Mouse (Mus musculus) neural tube, embryonic 12.5 days (tissue): Measurements from ENCODE around the gene Galnt7. TPM values are rescaled to one million over a fixed set of nuclear protein-coding genes. Genes with fewer than 3 reads are reported as not detected.
A peak's percentile ranks its signal among the peaks of the same experiment; 100 is the strongest.

Experiments used
- ATAC-seq: fragments of 200-750 bp; cut with Nextera tagmentation; 2 replicates; pipeline ENCODE4 v1.8.0; 2017; ENCODE audit warnings: low read depth, mild to moderate bottlenecking, moderate TSS enrichment, moderate library complexity; ENCODE audit not compliant: low FRiP score
- H3K27ac ChIP-seq: fragments of 300-500 bp; sonication (generic); 2 replicates; pipeline ENCODE4 v1.5.1; 2016
- H3K27me3 ChIP-seq: fragments of 300-500 bp; sonication (generic); replicated peaks from 2 replicates; pipeline ENCODE4 v1.6.1; 2016; ENCODE audit warnings: mild to moderate bottlenecking
- H3K36me3 ChIP-seq: fragments of 300-500 bp; sonication (generic); 2 replicates; pipeline ENCODE4 v1.6.1; 2016; ENCODE audit warnings: mild to moderate bottlenecking
- H3K4me1 ChIP-seq: fragments of 300-500 bp; sonication (generic); 2 replicates; pipeline ENCODE4 v1.6.1; 2016
- H3K4me2 ChIP-seq: fragments of 300-500 bp; sonication (generic); replicated peaks from 2 replicates; pipeline ENCODE4 v1.6.1; 2016; ENCODE audit warnings: mild to moderate bottlenecking
- H3K4me3 ChIP-seq: fragments of 300-500 bp; sonication (generic); 2 replicates; pipeline ENCODE4 v1.5.1; 2016
- H3K9ac ChIP-seq: fragments of 300-500 bp; sonication (generic); 2 replicates; pipeline ENCODE4 v1.6.1; 2016; ENCODE audit warnings: mild to moderate bottlenecking
- H3K9me3 ChIP-seq: fragments of 300-500 bp; sonication (generic); 2 replicates; pipeline ENCODE4 v1.6.1; 2016; ENCODE audit warnings: mild to moderate bottlenecking
- WGBS: fragments of 180-500 bp; shearing (Covaris S2); methylation state at CpG from one replicate; pipeline ENCODE4 v1.1.7; 2016; 5-methylcytosine and 5-hydroxymethylcytosine counted together
- polyA plus RNA-seq: library from polyadenylated mRNA; unstranded; fragments of >200 nt; fragmentation: Nextera tagmentation; extraction: Ambion mirVana; gene quantifications from 2 replicates; pipeline ENCODE4 v1.2.1, GENCODE M21; 2016

The Galnt7 gene
- polyA plus RNA-seq, result 16.3 and 16.4 TPM in 2 replicates

DNA sequence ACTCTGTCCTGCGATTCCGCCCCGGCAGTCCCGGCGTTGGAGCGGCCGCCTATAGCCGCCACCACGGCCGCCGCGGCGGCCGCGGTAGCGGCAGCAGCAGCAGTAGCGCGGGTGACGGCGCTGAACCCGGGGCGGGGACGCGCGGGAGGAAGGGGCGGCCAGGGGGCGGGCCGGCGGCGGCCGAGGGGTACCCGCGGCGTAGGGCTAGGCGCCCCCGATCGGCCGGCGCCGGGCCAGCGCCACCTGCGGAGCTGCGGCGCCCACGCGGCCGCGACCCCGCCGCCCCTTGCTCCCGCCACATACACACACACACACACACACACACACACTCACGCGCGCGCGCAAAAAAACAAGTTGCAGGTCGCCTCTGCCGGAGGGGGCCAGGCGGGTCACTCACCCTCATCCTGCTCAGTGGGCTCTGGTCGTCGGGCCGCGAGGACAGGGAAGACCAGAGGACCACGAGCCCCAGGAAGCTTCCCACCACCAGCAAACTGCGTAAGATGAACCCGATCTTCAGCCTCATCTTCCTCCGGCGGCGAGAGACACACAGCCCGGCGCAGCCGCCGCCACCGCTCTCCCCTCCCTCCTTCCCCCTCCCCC is at the start of gene Galnt7:
TSS of gene Galnt7 (minus strand) at position 577 of the 600 bp plus-strand sequence.
- no peaks in the 10 kb centered on the region for H3K9me3 ChIP-seq
- peak within 1 kb of the TSS; percentile 74 for H3K27ac ChIP-seq
- no peaks in the 10 kb centered on the region for H3K36me3 ChIP-seq
- under 1% methylated on average over 65 of the region's 74 CpGs for WGBS
- ATAC-seq, result peak; percentile 89
- peak within 1 kb of the TSS; percentile 83 for H3K4me3 ChIP-seq
- no peaks in the 10 kb centered on the region; the same call in 1 of the 2 replicates for H3K4me1 ChIP-seq
- H3K4me2 ChIP-seq, result peak within 1 kb of the TSS; percentile 85
- H3K27me3 ChIP-seq, result no peaks in the 10 kb centered on the region
- H3K9ac ChIP-seq, result peak within 1 kb of the TSS; percentile 92

DNA sequence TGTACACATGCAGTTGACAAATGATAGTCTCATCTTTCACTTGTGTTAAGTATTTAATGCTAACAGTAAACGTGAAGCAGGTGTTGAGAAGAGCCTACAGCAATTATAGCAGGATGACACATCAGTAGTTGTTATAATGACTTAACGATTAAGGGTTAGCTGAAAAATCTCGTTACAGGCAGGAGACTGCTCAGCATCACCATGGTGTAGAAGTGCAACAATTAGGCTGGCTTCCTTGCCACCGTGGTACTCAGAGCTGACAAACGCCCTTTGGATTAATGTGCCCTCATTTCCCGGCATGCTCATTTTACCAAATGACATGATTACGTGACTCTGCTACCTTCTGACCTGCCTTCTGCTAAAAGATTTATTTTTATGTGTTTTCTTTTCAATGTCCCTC is 35.8 kb upstream of the Galnt7 start:
- Histone ChIP-seq H3K4me1 (no peaks in the 10 kb centered on the region), H3K9ac (no peak overlapping the region), H3K9me3 (no peaks in the 10 kb centered on the region), H3K4me2 (no peak overlapping the region), H3K4me3 (no peak overlapping the region), H3K36me3 (no peaks in the 10 kb centered on the region), H3K27ac (no peak overlapping the region), H3K27me3 (no peaks in the 10 kb centered on the region)
- 0 out of 2 replicates have a peak, but pooled peaks have one; percentile 21 for ATAC-seq
- WGBS, result 47% methylated on average over 7 of the region's 7 CpGs

DNA sequence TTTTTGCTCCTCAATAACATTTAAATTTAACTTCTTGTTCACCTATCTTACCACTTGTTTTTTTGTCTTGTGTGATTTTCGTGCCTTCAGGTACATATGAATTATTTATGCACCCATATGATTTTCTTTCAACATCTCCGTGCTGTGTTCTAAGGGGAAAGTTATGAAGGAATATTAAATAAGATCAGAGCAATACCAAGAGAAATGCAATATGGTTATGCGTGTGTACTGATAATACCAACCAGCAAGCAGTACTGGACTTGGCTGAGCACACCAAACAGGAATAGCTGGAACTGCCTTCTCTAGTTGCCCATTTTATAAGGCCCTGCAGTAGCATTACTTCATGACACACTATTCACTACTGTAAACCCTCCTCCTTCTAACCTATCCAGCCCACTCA is 33.0 kb upstream of the Galnt7 start:
- Histone ChIP-seq H3K27ac (no peak overlapping the region), H3K4me2 (no peak overlapping the region), H3K9me3 (no peaks in the 10 kb centered on the region), H3K36me3 (no peaks in the 10 kb centered on the region), H3K4me3 (no peak overlapping the region), H3K4me1 (no peaks in the 10 kb centered on the region), H3K9ac (no peak overlapping the region), H3K27me3 (no peaks in the 10 kb centered on the region)
- WGBS, result 87% methylated on average over 3 of the region's 3 CpGs
- ATAC-seq, result no peak

DNA sequence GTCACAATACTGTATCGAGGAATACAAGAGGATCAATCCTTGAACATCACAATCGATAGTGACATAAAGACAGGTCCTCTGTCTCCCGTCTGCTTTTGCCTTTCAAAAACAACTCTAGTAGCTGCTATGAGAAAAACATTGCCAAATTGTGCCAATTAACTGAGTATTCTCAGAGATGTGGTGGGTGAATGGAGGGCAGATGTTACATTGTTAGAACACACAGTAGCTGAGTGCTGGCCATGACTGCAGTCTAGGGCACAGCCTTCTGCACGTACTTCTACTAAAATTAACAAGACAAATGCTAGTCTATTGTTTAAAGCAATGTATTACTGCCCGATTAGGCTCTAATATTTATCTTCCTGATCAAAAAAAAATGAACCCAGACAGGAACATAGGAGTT is 27.2 kb upstream of the Galnt7 start:
- H3K9ac ChIP-seq, result no peak overlapping the region
- H3K27me3 ChIP-seq, result no peaks in the 10 kb centered on the region
- no peaks in the 10 kb centered on the region for H3K4me1 ChIP-seq
- H3K9me3 ChIP-seq, result no peaks in the 10 kb centered on the region
- 82% methylated on average over 5 of the region's 5 CpGs for WGBS
- no peaks in the 10 kb centered on the region for H3K36me3 ChIP-seq
- H3K4me3 ChIP-seq, result no peak overlapping the region
- H3K27ac ChIP-seq, result no peak overlapping the region
- no peak overlapping the region for H3K4me2 ChIP-seq
- no peak for ATAC-seq

DNA sequence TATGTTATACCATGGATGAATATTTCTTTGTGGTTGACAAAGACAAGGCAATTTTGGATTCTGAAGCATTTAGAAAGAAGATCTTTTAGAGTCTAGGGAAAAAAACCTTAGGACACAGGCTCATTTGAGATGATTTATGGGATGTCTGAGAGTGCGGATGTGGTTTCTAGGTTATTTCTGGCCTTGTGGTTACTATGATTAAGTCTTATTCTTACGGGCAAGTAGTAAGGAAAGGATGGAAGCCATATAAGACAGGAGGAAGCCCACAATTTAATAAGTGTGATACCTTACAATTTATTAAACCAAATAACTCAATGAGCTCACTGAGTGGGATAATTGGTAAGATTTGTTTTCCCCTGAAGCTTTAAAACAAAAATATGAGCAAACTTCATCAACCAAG is 11.3 kb upstream of the Galnt7 start:
- 73% methylated on average over 2 of the region's 2 CpGs for WGBS
- H3K4me1 ChIP-seq, result no peaks in the 10 kb centered on the region
- H3K9ac ChIP-seq, result no peak overlapping the region
- ATAC-seq, result no peak
- H3K27ac ChIP-seq, result no peak overlapping the region
- no peak overlapping the region for H3K4me2 ChIP-seq
- no peaks in the 10 kb centered on the region for H3K27me3 ChIP-seq
- no peak overlapping the region for H3K4me3 ChIP-seq
- no peaks in the 10 kb centered on the region for H3K36me3 ChIP-seq
- no peaks in the 10 kb centered on the region for H3K9me3 ChIP-seq

DNA sequence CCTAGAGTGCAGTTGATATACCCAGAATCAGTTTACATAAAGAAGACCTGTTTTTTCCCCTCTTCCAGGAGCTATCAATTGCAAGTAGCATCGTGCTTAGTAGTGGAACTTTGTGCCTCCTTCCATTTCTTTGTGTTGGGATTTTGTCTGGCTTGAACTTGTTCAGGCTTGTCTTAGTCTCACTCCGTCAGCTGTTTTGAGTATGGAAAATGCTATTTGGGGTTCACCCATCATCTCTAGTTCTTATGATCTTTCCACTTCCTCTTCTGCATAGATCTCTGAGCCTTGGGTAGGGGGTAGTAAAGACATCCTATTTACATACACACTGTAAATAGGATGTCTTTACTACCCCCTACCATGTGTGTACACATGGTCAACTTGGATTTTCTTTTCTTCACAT is 7.2 kb upstream of the Galnt7 start:
- Histone ChIP-seq H3K27me3 (no peaks in the 10 kb centered on the region), H3K27ac (no peak overlapping the region), H3K9ac (no peak overlapping the region), H3K4me2 (no peak overlapping the region), H3K9me3 (no peaks in the 10 kb centered on the region), H3K36me3 (no peaks in the 10 kb centered on the region), H3K4me3 (no peak overlapping the region), H3K4me1 (no peaks in the 10 kb centered on the region)
- 93% methylated on average over 2 of the region's 2 CpGs for WGBS
- no peak for ATAC-seq

DNA sequence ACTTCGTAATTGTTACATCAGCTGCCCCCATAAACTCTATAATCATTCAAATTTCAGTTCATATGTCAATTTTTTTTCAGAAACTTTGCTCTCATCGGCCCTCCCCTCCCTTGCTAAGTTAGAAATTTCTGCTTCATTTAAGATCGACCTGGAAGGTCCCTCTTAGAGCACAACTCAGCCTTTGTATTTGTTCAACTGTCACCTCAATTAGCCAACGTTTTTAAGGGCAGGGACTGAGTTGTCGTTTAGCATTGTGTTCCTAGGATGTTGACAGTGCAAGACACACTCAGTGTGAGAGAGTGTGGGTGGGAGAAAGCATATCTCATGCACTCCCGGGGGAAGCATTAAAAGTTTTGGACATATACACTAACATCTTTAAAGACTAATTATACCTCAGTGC is 3.6 kb upstream of the Galnt7 start:
- Histone ChIP-seq H3K27ac (no peak overlapping the region), H3K27me3 (no peaks in the 10 kb centered on the region), H3K9me3 (no peaks in the 10 kb centered on the region), H3K36me3 (no peaks in the 10 kb centered on the region), H3K9ac (no peak overlapping the region), H3K4me2 (no peak overlapping the region), H3K4me3 (no peak overlapping the region), H3K4me1 (no peaks in the 10 kb centered on the region; the same call in 1 of the 2 replicates)
- no peak for ATAC-seq
- WGBS, result 43% methylated on average over 6 of the region's 6 CpGs

DNA sequence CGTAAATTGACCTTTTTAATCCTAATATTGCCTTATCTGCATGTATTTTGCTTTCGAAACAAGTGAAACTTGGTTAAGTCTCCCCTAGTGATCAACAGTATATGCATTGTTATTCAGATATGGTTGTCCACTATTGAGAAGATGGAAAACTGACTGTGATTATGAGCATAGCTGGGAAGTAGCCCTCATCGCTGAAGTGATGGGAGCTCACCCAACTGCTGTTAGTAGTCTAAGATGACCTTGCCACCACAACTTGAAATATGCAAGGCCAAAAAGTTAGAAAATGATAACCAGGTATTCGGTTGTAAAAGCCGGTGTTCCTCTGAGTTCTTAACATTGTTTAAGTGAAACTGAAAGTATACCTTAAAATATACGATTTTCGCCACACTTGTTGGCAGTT is 1.3 kb upstream of the Galnt7 start:
- H3K36me3 ChIP-seq, result no peaks in the 10 kb centered on the region
- H3K9me3 ChIP-seq, result no peaks in the 10 kb centered on the region
- no peaks in the 10 kb centered on the region for H3K27me3 ChIP-seq
- H3K4me2 ChIP-seq, result no peak overlapping the region
- WGBS, result 90% methylated on average over 7 of the region's 7 CpGs
- H3K4me1 ChIP-seq, result no peaks in the 10 kb centered on the region; the same call in 1 of the 2 replicates
- no peak for ATAC-seq
- H3K9ac ChIP-seq, result no peak overlapping the region
- no peak overlapping the region for H3K4me3 ChIP-seq
- no peak overlapping the region for H3K27ac ChIP-seq

DNA sequence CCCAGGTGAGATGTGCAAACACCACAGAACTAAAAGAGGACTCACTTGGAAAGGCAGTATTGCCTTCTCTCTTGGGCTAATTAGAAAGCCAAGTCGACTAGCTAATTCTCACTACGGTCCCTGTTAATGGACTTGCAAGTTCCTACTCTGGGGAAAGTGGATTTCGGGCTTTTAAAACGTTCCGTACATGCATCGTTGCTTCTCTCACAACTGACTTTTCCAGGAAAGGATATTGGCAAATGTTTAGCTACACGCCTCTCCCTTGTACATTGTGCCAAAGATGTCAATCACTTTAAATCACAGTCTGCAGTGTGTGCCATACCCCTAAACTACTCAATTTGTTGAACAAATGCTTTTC is 915 bp upstream of the Galnt7 start:
- 22% methylated on average over 7 of the region's 7 CpGs for WGBS
- no peaks in the 10 kb centered on the region for H3K27me3 ChIP-seq
- no peak overlapping the region for H3K27ac ChIP-seq
- H3K36me3 ChIP-seq, result no peaks in the 10 kb centered on the region
- peak overlapping the region; percentile 85 for H3K4me2 ChIP-seq
- no peak overlapping the region for H3K9ac ChIP-seq
- ATAC-seq, result no peak
- H3K9me3 ChIP-seq, result no peaks in the 10 kb centered on the region
- no peaks in the 10 kb centered on the region; the same call in 1 of the 2 replicates for H3K4me1 ChIP-seq
- no peak overlapping the region for H3K4me3 ChIP-seq

DNA sequence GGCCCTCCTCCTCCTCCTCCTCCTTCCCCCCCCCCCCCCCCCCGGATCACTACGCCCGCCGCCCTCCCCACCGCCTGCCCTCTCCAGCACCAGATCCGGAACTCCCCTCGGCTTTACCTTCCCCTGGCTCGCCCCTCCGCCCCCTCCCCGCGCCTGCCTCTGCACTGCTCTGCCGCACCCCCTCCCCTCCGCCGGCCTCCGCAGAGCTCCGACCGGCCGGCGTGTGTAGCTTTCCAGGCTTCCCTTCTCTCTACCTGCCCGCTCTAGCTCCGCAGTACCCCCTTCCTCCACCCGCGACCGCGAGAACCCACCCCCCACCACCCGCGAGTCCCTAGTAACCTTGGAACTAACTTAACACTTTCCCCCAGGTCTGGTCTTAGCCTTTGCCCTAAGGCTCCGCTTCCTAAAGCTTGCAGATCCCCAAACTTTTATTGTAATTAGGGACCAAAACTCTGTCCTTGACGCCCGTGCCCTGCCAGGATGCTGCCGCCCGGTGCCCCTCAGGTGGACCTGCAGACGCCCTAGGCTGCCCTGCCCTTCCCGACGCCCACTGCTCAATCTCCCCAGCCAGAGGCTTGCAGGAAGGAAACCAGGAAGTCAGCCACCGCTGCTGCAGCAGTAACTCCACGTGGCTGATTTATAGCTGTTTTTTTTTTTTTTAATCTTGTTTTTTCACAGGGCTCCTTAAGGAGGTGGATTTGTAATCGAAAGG is 380 bp upstream of the Galnt7 start:
- no peaks in the 10 kb centered on the region for H3K9me3 ChIP-seq
- H3K4me2 ChIP-seq, result peak overlapping the region; percentile 85
- peak overlapping the region; percentile 92 for H3K9ac ChIP-seq
- H3K36me3 ChIP-seq, result no peaks in the 10 kb centered on the region
- no peaks in the 10 kb centered on the region for H3K27me3 ChIP-seq
- H3K27ac ChIP-seq, result no peak overlapping the region
- peak; percentile 87 for ATAC-seq
- H3K4me3 ChIP-seq, result peak overlapping the region; percentile 83
- H3K4me1 ChIP-seq, result no peaks in the 10 kb centered on the region; the same call in 1 of the 2 replicates
- WGBS, result 1% methylated on average over 27 of the region's 38 CpGs

DNA sequence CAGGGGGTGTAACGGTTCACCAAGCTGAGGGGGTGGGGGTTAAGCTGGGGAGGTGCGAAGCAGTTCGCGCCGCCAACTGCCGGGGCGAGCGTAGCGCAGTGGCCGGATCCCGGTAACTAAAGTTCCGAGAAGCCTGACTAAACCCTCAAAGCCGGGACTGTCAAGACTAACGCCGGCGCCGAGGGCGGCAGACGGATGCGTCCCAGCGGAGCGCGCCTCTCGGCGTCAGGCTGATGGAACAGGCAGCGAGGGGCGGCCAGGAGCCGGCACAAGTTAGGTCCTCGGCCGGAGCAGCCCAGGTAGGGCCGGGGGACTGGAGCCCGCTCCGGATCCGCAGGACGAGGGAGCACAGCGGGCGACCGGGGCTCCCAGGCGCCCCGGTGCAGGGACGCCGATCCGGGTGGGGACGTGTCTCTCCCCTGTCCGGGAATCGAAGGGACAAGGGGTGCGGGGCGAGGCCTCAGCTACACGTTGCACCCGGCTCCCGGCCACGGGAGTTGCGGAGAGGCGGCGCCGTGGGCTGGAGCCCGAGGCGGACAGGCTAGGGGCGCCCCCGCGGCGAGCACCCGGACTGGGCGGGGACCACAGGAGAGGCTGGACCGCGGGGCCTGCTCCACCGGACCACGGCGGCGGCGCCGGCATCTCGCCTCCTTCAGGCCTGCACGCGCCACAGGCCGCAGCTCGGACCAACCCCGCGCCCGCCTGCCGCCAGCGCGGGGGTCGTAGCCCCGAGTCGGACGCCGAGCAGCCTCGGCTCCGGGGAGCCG is 960 bp downstream of the Galnt7 start:
- peak overlapping the region; percentile 92 for H3K9ac ChIP-seq
- under 1% methylated on average over 91 of the region's 91 CpGs for WGBS
- peak; percentile 82 for ATAC-seq

DNA sequence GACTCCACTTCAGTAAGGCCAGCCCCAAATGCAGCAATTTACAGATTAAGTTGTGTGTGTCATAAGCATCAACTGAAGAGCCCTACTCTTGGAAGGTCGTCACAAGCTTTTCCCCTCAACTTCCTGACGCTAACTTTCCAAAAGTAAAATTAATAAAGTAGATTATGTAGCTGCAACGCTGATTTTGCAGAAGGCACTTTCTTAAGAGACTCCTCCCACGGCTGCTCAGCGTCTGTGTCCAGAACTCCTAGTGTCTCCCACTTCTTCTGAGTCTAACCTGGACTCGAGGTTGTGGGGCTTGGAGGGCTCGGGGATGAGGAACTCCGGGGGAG is 1.5 kb downstream of the Galnt7 start:
- Histone ChIP-seq H3K9me3 (no peaks in the 10 kb centered on the region), H3K36me3 (no peaks in the 10 kb centered on the region), H3K9ac (peak overlapping the region; percentile 92), H3K27ac (0 out of 2 replicates have a peak overlapping the region, but pooled peaks have one; percentile 74), H3K27me3 (no peaks in the 10 kb centered on the region), H3K4me2 (peak overlapping the region; percentile 85), H3K4me3 (peak overlapping the region; percentile 83), H3K4me1 (no peaks in the 10 kb centered on the region; the same call in 1 of the 2 replicates)
- no peak for ATAC-seq
- WGBS, result under 1% methylated on average over 8 of the region's 8 CpGs

More for the DNA sequence above, 960 bp downstream of the Galnt7 start:
- H3K36me3 ChIP-seq, result no peaks in the 10 kb centered on the region
- peak overlapping the region; percentile 85 for H3K4me2 ChIP-seq
- peak overlapping the region; percentile 74 for H3K27ac ChIP-seq
- no peaks in the 10 kb centered on the region; the same call in 1 of the 2 replicates for H3K4me1 ChIP-seq
- H3K4me3 ChIP-seq, result peak overlapping the region; percentile 83
- H3K9me3 ChIP-seq, result no peaks in the 10 kb centered on the region
- no peaks in the 10 kb centered on the region for H3K27me3 ChIP-seq
